Mouse (Mus musculus) ovary, postnatal 14 days (tissue): ENCODE measurements around the gene B4galt4.
"Not testable (repeated sequence)": the region's sequence is repeated elsewhere in the genome, so short reads cannot be mapped to it uniquely, and the experiment has no call there.

Experiments used
- DNase-seq: peaks from one replicate; pipeline ENCODE4 v3.0.0; 2022; ENCODE audit warnings: low spot score

The B4galt4 gene

GRCm38 (mm10) chr16:38742113-38742658 is at the start of gene B4galt4:
B4galt4 (plus strand) TSS chr16:38742264.
- DNase-seq: peak; percentile 71

- no peak for DNase-seq
Observed at GRCm38 (mm10) chr16:38694906-38695540, 47.0 kb upstream of the B4galt4 start.

DNA sequence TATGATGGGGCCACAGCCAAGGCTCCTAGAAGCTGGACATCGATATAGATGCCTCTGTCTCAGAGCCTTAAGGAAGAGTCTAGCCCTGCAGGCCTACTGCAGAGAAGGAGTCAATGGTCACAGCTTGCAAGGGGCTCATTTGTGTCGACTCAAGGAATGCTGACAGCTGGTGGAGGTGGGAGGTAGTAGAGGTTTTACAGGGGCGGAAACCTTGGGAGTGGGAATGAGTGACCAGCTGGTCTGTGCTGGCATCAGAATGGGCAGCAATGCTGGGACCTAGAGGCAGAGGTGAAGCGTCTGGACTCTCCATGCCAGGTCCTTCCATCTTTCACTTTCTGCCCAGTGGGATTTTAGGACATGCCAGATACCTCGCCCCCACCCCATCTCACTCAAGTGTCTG is 46.5 kb upstream of the B4galt4 start:
- DNase-seq: no peak

DNA sequence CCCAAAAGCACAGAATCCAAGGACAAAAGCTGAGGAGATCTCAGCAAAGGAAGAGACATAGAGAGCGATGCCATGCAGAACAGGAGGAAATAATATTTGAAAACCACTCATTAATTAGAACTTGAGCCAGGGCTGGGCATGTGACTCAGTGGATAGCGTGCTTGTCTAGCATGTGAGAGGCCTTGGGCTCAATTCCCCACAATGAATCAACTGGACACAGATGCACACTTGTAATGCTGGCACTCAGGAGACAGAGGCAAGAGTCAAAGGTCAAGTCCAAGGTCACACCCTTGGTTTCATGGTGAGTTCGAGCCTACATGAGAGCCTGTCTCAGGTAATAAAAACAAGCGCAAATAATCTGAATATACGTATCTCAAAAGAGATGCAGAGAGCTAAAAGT is 44.5 kb upstream of the B4galt4 start:
- DNase-seq: no peak

DNA sequence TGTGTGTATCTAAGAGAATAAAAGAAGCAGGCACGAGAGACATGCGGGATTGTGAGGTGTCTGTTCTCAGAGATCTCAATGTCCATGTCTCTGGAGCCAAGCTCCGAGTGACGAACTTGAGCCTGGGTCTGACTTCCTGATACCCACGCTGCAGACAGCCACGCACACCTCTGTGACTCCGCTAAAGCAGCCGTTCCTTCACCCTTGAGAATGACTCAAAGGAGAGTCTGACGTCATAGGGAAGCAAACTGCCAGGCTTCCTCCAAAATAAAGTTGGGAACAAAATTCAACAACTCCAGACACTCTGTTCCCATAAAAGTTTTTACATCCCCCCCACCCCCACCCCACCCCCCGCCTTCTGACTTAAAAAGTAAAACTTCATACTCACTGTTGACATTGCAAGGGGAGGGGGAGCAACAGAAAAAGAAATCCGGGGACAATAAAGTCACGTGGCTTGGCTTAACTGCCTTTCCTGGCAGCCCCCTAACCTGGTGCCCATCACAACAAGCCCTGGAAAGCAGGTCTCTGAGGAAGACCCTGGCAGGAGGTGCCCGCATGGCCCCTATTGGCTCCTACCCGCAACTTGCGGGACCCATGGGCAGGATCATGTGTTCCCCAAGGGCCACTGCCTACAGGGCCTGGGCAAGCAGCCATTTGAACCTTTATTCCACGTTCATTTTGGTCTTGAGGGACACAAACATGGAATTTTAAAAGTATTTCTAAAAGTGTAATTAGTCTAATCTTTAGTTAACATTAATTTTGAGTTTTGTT is 41.5 kb upstream of the B4galt4 start:
- no peak for DNase-seq

DNA sequence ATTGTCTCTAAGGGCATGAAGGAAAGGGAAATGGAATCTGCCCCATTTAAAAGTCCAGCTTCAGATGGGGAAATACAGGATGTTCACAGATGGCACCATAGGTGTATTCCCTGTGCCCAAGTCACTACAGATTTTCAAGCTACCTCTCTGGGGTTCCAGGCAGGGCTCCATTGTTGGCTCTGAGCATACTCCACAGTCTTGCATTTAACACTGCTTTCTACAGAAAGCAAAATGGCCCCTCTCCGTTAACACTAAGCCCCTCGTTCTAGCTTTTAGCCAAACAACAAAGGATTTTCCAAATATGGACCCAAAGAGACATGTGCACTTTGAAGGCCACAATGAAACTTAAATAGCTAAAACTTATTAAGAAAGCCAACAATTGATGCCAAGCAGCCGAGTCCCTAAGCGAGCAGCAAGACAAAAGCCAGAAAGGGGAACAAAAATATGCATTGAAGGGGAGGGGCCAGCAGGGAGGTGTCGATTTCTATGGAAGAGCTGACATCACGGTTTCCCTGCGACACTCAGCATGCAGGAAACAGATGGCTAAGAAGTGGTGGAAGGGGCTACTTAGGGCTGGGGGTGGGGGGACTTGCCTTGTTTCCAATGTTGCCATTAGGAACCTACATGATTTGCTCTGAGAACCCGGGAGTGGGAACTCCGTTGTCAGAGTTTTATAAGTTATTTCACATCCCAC is 40.4 kb upstream of the B4galt4 start:
- DNase-seq: no peak

GRCm38 (mm10) chr16:38702316-38702715 is 39.7 kb upstream of the B4galt4 start:
- no peak for DNase-seq

GRCm38 (mm10) chr16:38703501-38703900 is 38.6 kb upstream of the B4galt4 start:
- no peak for DNase-seq

GRCm38 (mm10) chr16:38705531-38706281 is 36.4 kb upstream of the B4galt4 start:
- no peak for DNase-seq

GRCm38 (mm10) chr16:38706782-38707181 is 35.3 kb upstream of the B4galt4 start:
- DNase-seq: no peak

- no peak for DNase-seq
Observed at GRCm38 (mm10) chr16:38708962-38709520, 33.0 kb upstream of the B4galt4 start.

GRCm38 (mm10) chr16:38711245-38711644 is 30.8 kb upstream of the B4galt4 start:
- no peak for DNase-seq

GRCm38 (mm10) chr16:38712105-38712504 is 30.0 kb upstream of the B4galt4 start:
- DNase-seq: no peak

DNA sequence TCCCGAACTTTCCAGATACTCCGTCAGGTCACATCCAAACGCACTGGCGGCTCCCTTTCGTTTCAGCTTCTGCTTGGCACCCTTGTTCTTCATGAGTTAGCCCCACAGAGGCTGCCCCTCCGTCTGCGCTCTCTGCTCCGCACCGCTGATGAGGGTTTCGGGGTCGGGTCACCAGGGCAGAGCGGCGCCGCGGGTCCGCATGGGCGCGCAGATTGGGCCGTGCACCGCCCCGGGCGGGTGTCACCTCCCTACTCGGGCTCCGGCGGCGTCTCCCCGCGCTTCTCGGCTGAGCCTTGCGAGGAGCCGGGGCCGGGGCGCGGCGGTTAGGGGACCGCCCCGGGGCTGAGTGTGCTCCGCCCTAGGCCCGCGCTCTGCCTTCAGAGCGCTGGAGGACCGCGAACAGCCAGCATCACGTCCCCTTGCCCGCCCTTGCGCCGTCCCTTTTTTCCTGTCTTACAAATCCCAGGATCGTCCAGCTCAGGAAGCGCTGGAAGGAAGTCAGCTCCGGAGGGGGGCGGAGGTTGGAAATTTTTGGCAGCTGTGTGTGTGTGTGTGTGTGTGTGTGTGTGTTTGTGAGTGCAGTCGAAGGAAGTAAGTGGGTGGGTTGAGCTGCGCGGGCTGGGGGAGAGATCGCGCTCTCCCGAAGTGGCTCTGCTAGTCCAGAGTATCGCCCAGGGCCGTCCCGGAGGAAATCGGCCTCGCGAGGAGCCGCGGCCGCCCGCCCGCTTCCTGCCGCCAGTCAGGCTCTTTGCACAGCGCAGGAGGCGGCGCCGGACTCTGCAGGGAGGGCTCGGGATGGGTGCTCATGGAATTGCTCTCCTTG is 29.3 kb upstream of the B4galt4 start, which contains the start of gene Arhgap31:
Gene Arhgap31, minus strand, starts transcription at position 694 of the 823 bp plus-strand sequence.
- DNase-seq: peak; percentile 67

GRCm38 (mm10) chr16:38713404-38714258 is 28.4 kb upstream of the B4galt4 start:
- no peak for DNase-seq

- not testable (repeated sequence) for DNase-seq
Observed at GRCm38 (mm10) chr16:38714259-38714526, 27.9 kb upstream of the B4galt4 start.

DNA sequence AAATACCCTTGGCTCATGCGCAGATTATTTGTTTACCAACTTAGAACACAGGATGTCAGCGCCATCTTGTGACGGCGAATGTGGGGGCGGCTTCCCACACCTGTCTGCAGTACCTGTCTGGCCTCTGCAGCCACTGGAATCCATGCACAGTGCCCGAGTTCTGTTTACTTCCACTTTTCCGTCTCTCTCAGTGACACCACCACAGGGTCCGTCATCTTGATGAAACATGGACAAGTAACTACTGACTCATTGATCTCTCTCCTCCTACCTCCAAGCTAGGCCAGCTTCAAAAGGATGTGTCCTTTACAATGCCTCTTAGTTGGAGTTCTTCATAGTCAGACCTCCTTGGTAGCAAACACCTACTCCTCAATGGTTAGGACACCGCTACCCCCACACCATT is 20.7 kb upstream of the B4galt4 start:
- DNase-seq: no peak

GRCm38 (mm10) chr16:38724256-38724655 is 17.8 kb upstream of the B4galt4 start:
- DNase-seq: no peak

DNA sequence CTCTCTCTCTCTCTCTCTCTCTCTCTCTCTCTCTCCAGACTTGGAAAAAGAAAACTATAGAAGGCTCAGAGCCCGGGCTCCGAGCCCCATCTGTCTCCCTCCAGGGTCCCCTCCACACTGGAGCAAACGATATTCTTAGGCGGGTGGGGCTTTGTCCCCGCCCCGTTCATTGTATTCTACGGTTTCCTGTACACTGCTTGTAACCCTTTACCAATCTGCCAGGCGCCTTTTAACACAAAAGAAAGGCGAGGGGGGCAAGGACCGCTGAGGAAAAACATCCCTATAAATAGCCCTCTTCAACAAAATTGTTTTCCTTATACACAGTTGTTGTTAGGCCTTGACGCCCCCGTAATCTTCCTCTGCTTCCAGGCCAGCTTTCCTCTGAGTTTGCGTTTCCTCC is 17.1 kb upstream of the B4galt4 start:
- DNase-seq: no peak

- no peak for DNase-seq
Observed at GRCm38 (mm10) chr16:38728576-38729132, 13.4 kb upstream of the B4galt4 start.
